Mouse (Mus musculus): ENCODE measurements around the gene Rcor3. TPM values are rescaled to one million over a fixed set of nuclear protein-coding genes. Genes with fewer than 3 reads are reported as not detected.

Rcor3 gene
- polyA plus RNA-seq (2012; rRNA removed) = 34.3 and 37.5 TPM in 2 replicates

GRCm38 (mm10) chr1:192137926-192138910 is at the start of gene Rcor3:
Gene Rcor3, minus strand, starts transcription at chr1:192138062.
- no peak for DNase-seq (ENCODE audit: low read depth)

GRCm38 (mm10) chr1:192181696-192182257 is 43.9 kb upstream of the Rcor3 start:
- no peak for DNase-seq (ENCODE audit: low read depth)

- no peak for DNase-seq (ENCODE audit: low read depth)
These were observed 42.0 kb upstream of the Rcor3 start for GRCm38 (mm10) chr1:192179877-192180276.

GRCm38 (mm10) chr1:192171477-192171876 is 33.6 kb upstream of the Rcor3 start:
- DNase-seq (ENCODE audit: low read depth) = no peak

GRCm38 (mm10) chr1:192151179-192151578 is 13.3 kb upstream of the Rcor3 start:
- DNase-seq (ENCODE audit: low read depth) = no peak

- peak; percentile 61 for DNase-seq (ENCODE audit: low read depth)
These were observed 2.5 kb upstream of the Rcor3 start for GRCm38 (mm10) chr1:192140313-192140712.

GRCm38 (mm10) chr1:192137291-192137925 is 454 bp downstream of the Rcor3 start:
- DNase-seq (ENCODE audit: low read depth) = no peak

GRCm38 (mm10) chr1:192136561-192137290 is 1.1 kb downstream of the Rcor3 start:
- DNase-seq (ENCODE audit: low read depth) = no peak

GRCm38 (mm10) chr1:192130202-192130601 is 7.7 kb downstream of the Rcor3 start:
- DNase-seq (ENCODE audit: low read depth) = no peak

GRCm38 (mm10) chr1:192128343-192128742 is 9.5 kb downstream of the Rcor3 start:
- no peak for DNase-seq (ENCODE audit: low read depth)

- no peak for DNase-seq (ENCODE audit: low read depth)
These were observed 12.1 kb downstream of the Rcor3 start for GRCm38 (mm10) chr1:192125761-192126160.

- DNase-seq (ENCODE audit: low read depth) = no peak
These were observed 21.6 kb downstream of the Rcor3 start for GRCm38 (mm10) chr1:192116262-192116661.

GRCm38 (mm10) chr1:192115378-192115777 is 22.5 kb downstream of the Rcor3 start:
- DNase-seq (ENCODE audit: low read depth) = no peak

- no peak for DNase-seq (ENCODE audit: low read depth)
These were observed 28.7 kb downstream of the Rcor3 start for GRCm38 (mm10) chr1:192109169-192109568.

- no peak for DNase-seq (ENCODE audit: low read depth)
These were observed 30.5 kb downstream of the Rcor3 start for GRCm38 (mm10) chr1:192107352-192107751.

GRCm38 (mm10) chr1:192105902-192106389 is 31.9 kb downstream of the Rcor3 start:
- no peak for DNase-seq (ENCODE audit: low read depth)

GRCm38 (mm10) chr1:192104021-192104420 is 33.8 kb downstream of the Rcor3 start:
- DNase-seq (ENCODE audit: low read depth) = no peak

- no peak for DNase-seq (ENCODE audit: low read depth)
These were observed 34.7 kb downstream of the Rcor3 start for GRCm38 (mm10) chr1:192103176-192103575.

GRCm38 (mm10) chr1:192101359-192101758 is 36.5 kb downstream of the Rcor3 start:
- no peak for DNase-seq (ENCODE audit: low read depth)

- DNase-seq (ENCODE audit: low read depth) = no peak
These were observed 37.1 kb downstream of the Rcor3 start for GRCm38 (mm10) chr1:192100742-192101141.

GRCm38 (mm10) chr1:192095626-192096025 is 42.2 kb downstream of the Rcor3 start:
- no peak for DNase-seq (ENCODE audit: low read depth)

Measured in gonadal fat pad, adult 2 months (tissue).